Mouse (Mus musculus) yolk sac, embryonic 10.5 days (tissue): ENCODE results near the gene Dennd2a.

Source experiments
- DNase-seq: peaks from one replicate; pipeline ENCODE4 v3.0.0-alpha.2; 2017; ENCODE audit warnings: low spot score

Gene Dennd2a

GRCm38 (mm10) chr6:39556900-39557659 lies 587 bp downstream of the Dennd2a start:
- peak; percentile 47 for DNase-seq

DNA sequence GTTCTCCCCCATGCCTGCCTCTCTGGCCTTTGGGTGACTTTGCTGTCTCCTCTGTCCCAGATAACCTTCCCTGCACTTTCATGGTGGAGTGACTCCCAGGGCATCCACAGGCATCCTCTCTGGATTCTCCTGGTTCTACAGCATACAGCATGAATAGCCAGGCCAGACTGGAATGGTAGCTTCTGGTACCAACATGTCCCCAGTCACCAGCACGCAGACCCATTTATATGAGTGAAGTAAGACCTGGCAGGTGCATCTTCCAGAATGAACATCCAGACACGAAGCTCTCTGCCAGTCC lies 2.1 kb downstream of the Dennd2a start:
- no peak for DNase-seq

- no peak for DNase-seq
Observed at GRCm38 (mm10) chr6:39554888-39555647, 2.6 kb downstream of the Dennd2a start.

- no peak for DNase-seq
Observed at GRCm38 (mm10) chr6:39551981-39552636, 5.6 kb downstream of the Dennd2a start.

GRCm38 (mm10) chr6:39548030-39548429 lies 9.6 kb downstream of the Dennd2a start:
- no peak for DNase-seq

DNA sequence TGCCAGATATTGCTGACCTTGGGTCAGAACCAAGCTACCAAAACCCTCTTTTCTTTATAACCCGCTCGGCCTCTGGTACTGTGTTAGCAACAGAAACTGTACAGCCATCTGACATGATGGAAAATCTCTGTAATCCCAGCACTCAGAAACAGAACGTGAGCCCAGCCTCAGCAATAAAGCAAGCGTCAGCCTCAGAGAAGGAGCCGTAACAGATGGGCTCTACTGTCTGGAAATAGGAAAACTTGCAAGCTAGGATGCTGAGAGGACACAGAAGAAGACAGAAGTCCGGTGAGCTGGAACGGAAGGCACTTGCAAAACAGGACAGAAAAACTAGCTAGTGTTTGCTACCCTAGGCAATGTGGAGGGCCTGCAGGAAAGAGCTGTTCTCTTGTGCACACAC lies 12.2 kb downstream of the Dennd2a start:
- DNase-seq, result no peak

- peak; percentile 23 for DNase-seq
Observed at GRCm38 (mm10) chr6:39543769-39544420, 13.8 kb downstream of the Dennd2a start.

DNA sequence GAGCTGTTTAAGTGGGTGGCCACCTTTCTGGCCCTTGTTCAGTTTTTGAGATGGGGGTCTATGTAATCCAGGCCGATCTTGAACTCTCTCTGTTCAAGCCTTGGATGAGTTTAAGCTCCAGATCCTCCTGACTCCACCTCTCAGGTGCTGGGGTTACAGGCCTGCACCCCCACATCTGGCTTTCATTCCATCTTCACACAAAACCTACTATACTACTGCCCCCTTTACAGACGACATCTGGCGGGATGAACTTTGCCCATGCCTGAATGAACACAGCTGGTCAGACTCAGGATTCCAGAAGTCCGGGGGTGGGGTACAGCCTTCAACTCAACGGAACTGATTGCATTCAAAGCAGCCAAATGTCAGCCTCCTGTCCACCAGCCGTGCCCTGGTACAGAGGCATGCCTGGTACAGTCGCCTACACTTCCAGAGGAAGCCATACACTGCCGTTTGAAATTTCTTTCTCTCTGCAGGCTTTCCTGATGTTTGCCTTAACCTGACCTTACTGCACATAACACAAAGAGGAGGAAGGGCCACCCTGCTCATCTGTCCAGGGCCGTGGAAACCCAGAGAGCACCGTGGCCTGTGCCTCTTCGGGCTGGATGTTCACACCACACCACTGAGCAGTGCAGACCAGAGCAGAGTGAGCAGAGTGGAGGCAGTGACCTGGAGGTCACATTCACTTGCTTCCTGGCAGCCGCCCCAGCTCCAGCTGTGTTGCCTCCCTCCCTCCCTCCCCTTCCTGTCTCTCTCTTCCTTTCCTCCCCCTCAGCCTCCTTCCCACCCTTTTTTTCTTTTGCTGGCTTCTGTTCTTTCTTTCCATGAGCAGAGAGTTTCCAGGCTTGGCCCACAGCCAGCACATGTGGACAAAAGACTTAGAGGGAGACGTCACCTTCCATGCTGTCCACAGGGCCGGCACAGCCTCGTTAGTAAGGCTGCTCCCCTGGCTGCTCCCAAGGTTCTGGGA lies 14.8 kb downstream of the Dennd2a start:
- DNase-seq, result peak; percentile 78

GRCm38 (mm10) chr6:39540563-39540962 lies 17.1 kb downstream of the Dennd2a start:
- no peak for DNase-seq

GRCm38 (mm10) chr6:39539679-39540155 lies 17.9 kb downstream of the Dennd2a start:
- DNase-seq, result peak; percentile 64

DNA sequence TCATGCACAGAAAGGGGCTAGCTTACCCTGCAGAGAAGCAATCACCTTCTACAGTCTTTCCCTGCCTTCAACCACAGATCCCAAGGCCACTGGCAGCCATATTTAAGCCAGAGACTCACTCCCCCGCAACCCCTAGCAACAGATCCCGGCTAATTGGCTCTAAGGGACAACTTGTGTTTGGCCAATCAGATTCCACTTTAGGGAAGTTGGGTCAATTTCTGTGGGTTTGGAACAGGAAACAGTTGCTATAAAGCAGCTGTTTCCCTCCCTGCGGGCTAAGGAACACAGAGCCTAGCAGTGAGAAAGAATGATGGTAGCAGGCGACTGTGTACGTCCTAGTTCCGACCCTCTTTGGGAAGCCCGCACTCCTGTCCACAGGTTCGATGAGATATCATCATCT lies 19.4 kb downstream of the Dennd2a start:
- no peak for DNase-seq

DNA sequence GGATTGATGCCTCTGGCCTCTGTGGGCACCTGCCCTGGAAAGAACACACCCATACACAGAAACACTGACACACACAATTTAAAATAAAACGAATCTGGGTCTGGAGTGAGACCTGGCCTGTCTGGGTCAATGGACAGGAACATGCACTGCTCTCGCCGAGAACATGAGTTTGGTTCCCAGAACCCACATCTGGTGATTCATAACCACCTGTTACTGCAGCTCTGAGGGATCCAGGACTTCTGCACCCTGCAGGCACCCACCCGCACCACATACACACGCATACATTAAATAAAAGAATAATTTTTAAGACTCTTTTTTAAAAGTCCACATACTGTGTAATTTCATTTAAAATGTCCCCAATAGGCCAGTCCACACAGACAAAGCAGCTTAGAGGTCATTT lies 20.4 kb downstream of the Dennd2a start:
- DNase-seq, result no peak

- DNase-seq, result no peak
Observed at GRCm38 (mm10) chr6:39536621-39537020, 21.0 kb downstream of the Dennd2a start.

DNA sequence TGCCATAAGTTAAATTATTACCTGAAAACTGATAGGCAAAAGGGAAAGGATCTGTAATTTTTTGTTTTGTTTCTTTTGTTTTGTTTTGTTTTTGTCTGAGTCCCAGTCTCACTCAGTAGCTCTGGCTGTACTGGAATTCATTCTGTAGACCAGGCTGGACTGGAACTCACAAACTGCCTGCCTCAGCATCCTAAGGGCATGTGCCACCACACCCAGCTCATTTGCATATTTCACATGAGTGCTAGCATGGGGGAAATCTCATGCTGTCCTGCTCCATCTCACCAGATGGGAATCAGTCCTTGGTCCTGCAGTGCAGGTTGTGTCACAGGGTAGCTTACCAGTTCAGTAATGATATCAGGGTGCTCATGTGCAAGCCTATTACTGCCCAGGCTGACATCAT lies 22.7 kb downstream of the Dennd2a start:
- DNase-seq, result no peak

- DNase-seq, result no peak
Observed at GRCm38 (mm10) chr6:39528671-39529535, 28.8 kb downstream of the Dennd2a start.

DNA sequence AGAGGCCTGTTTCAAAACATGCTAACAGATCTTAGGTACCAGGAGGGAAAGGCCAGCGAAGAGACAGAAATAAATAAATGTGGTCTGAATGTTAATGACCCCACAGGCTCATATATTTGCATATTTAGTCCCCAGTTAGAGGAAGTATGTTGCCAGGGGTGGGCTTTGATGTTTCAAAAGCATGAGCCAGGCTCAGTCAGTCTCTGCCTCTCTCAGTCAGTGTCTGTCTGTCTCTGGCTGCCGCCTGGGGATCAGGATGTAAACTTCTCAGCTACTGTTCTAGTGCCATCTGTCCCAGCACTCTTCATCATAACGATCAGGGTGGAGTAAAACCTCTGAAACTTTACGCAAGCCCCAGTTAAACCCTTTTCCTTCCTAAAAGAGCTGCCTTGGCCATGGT lies 29.9 kb downstream of the Dennd2a start:
- DNase-seq, result no peak

DNA sequence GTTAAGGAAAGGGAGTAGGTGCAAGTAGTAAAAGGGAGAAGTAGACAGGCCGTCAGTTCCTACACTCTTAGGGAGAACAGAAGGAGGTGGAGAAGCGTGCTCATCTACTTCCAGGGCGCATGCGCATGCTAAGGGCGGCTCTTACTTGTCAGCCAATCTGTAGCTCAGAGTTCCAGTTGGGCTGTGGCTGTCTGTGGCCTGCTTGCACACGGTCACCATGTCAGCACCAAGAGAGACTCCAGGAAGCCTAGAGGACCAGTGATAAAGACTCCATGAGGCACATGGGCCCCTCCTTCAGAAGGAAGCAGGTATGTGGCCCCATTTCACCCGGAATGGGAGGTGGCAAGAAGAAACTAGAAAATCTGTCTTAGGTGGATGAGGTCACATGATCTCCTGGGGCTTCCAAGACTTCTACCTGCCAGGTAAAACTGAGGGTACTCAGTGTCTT lies 30.3 kb downstream of the Dennd2a start:
- no peak for DNase-seq

- no peak for DNase-seq
Observed at GRCm38 (mm10) chr6:39526797-39527196, 30.9 kb downstream of the Dennd2a start.

- DNase-seq, result no peak
Observed at GRCm38 (mm10) chr6:39523161-39523560, 34.5 kb downstream of the Dennd2a start.

DNA sequence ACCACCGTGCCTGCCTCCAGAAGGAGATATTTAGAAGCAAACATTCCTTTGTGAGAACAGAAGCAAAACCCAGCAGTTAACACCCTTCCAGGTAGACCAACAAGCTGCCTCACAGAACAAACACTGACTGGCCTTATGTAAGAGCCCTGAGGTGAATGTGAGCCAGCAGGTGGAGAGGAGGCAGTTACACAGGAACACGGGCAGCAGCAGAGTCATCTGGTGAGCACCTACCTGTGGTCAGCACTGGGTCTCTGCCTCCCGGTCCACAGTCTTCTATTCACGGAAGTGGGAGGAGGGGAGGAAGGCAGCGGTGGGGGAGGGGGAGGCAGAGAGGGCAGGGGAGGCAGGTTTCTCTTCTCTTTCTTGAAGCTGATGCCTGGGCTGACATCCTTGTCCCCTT lies 35.2 kb downstream of the Dennd2a start:
- no peak for DNase-seq
